Mouse (Mus musculus): ENCODE measurements around the gene Myh11. TPM values are rescaled to one million over a fixed set of nuclear protein-coding genes. Genes with fewer than 3 reads are reported as not detected.
A peak's percentile ranks its signal among the peaks of the same experiment; 100 is the strongest.

Gene Myh11
- polyA plus RNA-seq, 1 experiment from 2014 or later: 0.12 TPM

GRCm38 (mm10) chr16:14258856-14259255 lies 32.3 kb downstream of the Myh11 start:
- DNase-seq (ENCODE audit: low spot score) (no peak), ATAC-seq (replicated peaks; ENCODE audit: low FRiP score) (no peak)
- no peaks in the 10 kb centered on the region for H3K9me3 ChIP-seq (ENCODE audit: control insufficient read depth, low read length)
- no peak overlapping the region for H3K9ac ChIP-seq (ENCODE audit: low read length)
- H3K4me3 ChIP-seq (ENCODE audit: low read depth, low read length): no peak overlapping the region
- H3K4me2 ChIP-seq (ENCODE audit: low read depth, low read length, severe bottlenecking): no peak overlapping the region
- WGBS: 49% methylated on average over 2 of the region's 2 CpGs
- no peaks in the 10 kb centered on the region for H3K36me3 ChIP-seq (ENCODE audit: control insufficient read depth, insufficient read depth, low read length)
- no peaks in the 10 kb centered on the region for H3K27me3 ChIP-seq (ENCODE audit: control insufficient read depth, insufficient read depth, low read length)
- no peaks in the 10 kb centered on the region for H3K4me1 ChIP-seq (replicated peaks; ENCODE audit: control insufficient read depth, insufficient read depth, low read length)
- H3K27ac ChIP-seq (ENCODE audit: low read depth, low read length): no peak overlapping the region

- Histone ChIP-seq H3K9ac (ENCODE audit: low read length) (no peak overlapping the region), H3K27me3 (ENCODE audit: control insufficient read depth, insufficient read depth, low read length) (no peaks in the 10 kb centered on the region), H3K27ac (ENCODE audit: low read depth, low read length) (no peak overlapping the region), H3K4me1 (replicated peaks; ENCODE audit: control insufficient read depth, insufficient read depth, low read length) (no peaks in the 10 kb centered on the region), H3K4me2 (ENCODE audit: low read depth, low read length, severe bottlenecking) (no peak overlapping the region), H3K9me3 (ENCODE audit: control insufficient read depth, low read length) (no peaks in the 10 kb centered on the region), H3K4me3 (ENCODE audit: low read depth, low read length) (no peak overlapping the region), H3K36me3 (ENCODE audit: control insufficient read depth, insufficient read depth, low read length) (no peaks in the 10 kb centered on the region)
- ATAC-seq (replicated peaks; ENCODE audit: low FRiP score): no peak
- WGBS: 94% methylated on average over 3 of the region's 3 CpGs
- no peak for DNase-seq (ENCODE audit: low spot score)
Measured at GRCm38 (mm10) chr16:14253586-14253985, 37.6 kb downstream of the Myh11 start.

GRCm38 (mm10) chr16:14252877-14253276 lies 38.3 kb downstream of the Myh11 start:
- Histone ChIP-seq H3K27me3 (ENCODE audit: control insufficient read depth, insufficient read depth, low read length) (no peaks in the 10 kb centered on the region), H3K4me2 (ENCODE audit: low read depth, low read length, severe bottlenecking) (no peak overlapping the region), H3K4me1 (replicated peaks; ENCODE audit: control insufficient read depth, insufficient read depth, low read length) (no peaks in the 10 kb centered on the region), H3K36me3 (ENCODE audit: control insufficient read depth, insufficient read depth, low read length) (no peaks in the 10 kb centered on the region), H3K9ac (ENCODE audit: low read length) (no peak overlapping the region), H3K27ac (ENCODE audit: low read depth, low read length) (no peak overlapping the region), H3K4me3 (ENCODE audit: low read depth, low read length) (no peak overlapping the region), H3K9me3 (ENCODE audit: control insufficient read depth, low read length) (no peaks in the 10 kb centered on the region)
- no peak for ATAC-seq (replicated peaks; ENCODE audit: low FRiP score)
- no peak for DNase-seq (ENCODE audit: low spot score)
- 82% methylated on average over 4 of the region's 4 CpGs for WGBS

GRCm38 (mm10) chr16:14249913-14250312 lies 41.3 kb downstream of the Myh11 start:
- no peaks in the 10 kb centered on the region for H3K36me3 ChIP-seq (ENCODE audit: control insufficient read depth, insufficient read depth, low read length)
- no peak overlapping the region for H3K4me3 ChIP-seq (ENCODE audit: low read depth, low read length)
- no peak overlapping the region for H3K9ac ChIP-seq (ENCODE audit: low read length)
- no peaks in the 10 kb centered on the region for H3K27me3 ChIP-seq (ENCODE audit: control insufficient read depth, insufficient read depth, low read length)
- H3K9me3 ChIP-seq (ENCODE audit: control insufficient read depth, low read length): no peaks in the 10 kb centered on the region
- H3K27ac ChIP-seq (ENCODE audit: low read depth, low read length): no peak overlapping the region
- no peak for ATAC-seq (replicated peaks; ENCODE audit: low FRiP score)
- WGBS: 79% methylated on average over 1 of the region's 1 CpGs
- no peak overlapping the region for H3K4me2 ChIP-seq (ENCODE audit: low read depth, low read length, severe bottlenecking)
- no peaks in the 10 kb centered on the region for H3K4me1 ChIP-seq (replicated peaks; ENCODE audit: control insufficient read depth, insufficient read depth, low read length)
- DNase-seq (ENCODE audit: low spot score): no peak

- H3K27me3 ChIP-seq (ENCODE audit: control insufficient read depth, insufficient read depth, low read length): no peaks in the 10 kb centered on the region
- H3K4me1 ChIP-seq (replicated peaks; ENCODE audit: control insufficient read depth, insufficient read depth, low read length): no peaks in the 10 kb centered on the region
- no peak overlapping the region for H3K9ac ChIP-seq (ENCODE audit: low read length)
- no peak overlapping the region for H3K27ac ChIP-seq (ENCODE audit: low read depth, low read length)
- H3K9me3 ChIP-seq (ENCODE audit: control insufficient read depth, low read length): no peaks in the 10 kb centered on the region
- DNase-seq (ENCODE audit: low spot score) (no peak), ATAC-seq (replicated peaks; ENCODE audit: low FRiP score) (no peak)
- H3K36me3 ChIP-seq (ENCODE audit: control insufficient read depth, insufficient read depth, low read length): no peaks in the 10 kb centered on the region
- no peak overlapping the region for H3K4me2 ChIP-seq (ENCODE audit: low read depth, low read length, severe bottlenecking)
- 25% methylated on average over 2 of the region's 2 CpGs for WGBS
- H3K4me3 ChIP-seq (ENCODE audit: low read depth, low read length): no peak overlapping the region
Measured at GRCm38 (mm10) chr16:14242553-14242952, 48.6 kb downstream of the Myh11 start.

GRCm38 (mm10) chr16:14242059-14242458 lies 49.1 kb downstream of the Myh11 start:
- ATAC-seq (replicated peaks; ENCODE audit: low FRiP score) (no peak), DNase-seq (ENCODE audit: low spot score) (no peak)
- 90% methylated on average over 3 of the region's 3 CpGs for WGBS
- H3K9me3 ChIP-seq (ENCODE audit: control insufficient read depth, low read length): no peaks in the 10 kb centered on the region
- H3K4me1 ChIP-seq (replicated peaks; ENCODE audit: control insufficient read depth, insufficient read depth, low read length): no peaks in the 10 kb centered on the region
- no peak overlapping the region for H3K4me2 ChIP-seq (ENCODE audit: low read depth, low read length, severe bottlenecking)
- H3K9ac ChIP-seq (ENCODE audit: low read length): no peak overlapping the region
- no peaks in the 10 kb centered on the region for H3K36me3 ChIP-seq (ENCODE audit: control insufficient read depth, insufficient read depth, low read length)
- H3K27ac ChIP-seq (ENCODE audit: low read depth, low read length): no peak overlapping the region
- no peak overlapping the region for H3K4me3 ChIP-seq (ENCODE audit: low read depth, low read length)
- no peaks in the 10 kb centered on the region for H3K27me3 ChIP-seq (ENCODE audit: control insufficient read depth, insufficient read depth, low read length)

GRCm38 (mm10) chr16:14237100-14237723 lies 54.0 kb downstream of the Myh11 start:
- 28% methylated on average over 6 of the region's 6 CpGs for WGBS

GRCm38 (mm10) chr16:14215156-14215555 lies 76.0 kb downstream of the Myh11 start:
- H3K27ac ChIP-seq (ENCODE audit: low read depth, low read length): no peak overlapping the region
- ATAC-seq (replicated peaks; ENCODE audit: low FRiP score) (no peak), DNase-seq (ENCODE audit: low spot score) (no peak)
- no peaks in the 10 kb centered on the region for H3K9me3 ChIP-seq (ENCODE audit: control insufficient read depth, low read length)
- H3K36me3 ChIP-seq (ENCODE audit: control insufficient read depth, insufficient read depth, low read length): no peaks in the 10 kb centered on the region
- H3K9ac ChIP-seq (ENCODE audit: low read length): no peak overlapping the region
- H3K4me2 ChIP-seq (ENCODE audit: low read depth, low read length, severe bottlenecking): no peak overlapping the region
- no peak overlapping the region for H3K4me3 ChIP-seq (ENCODE audit: low read depth, low read length)
- WGBS: 90% methylated on average over 3 of the region's 3 CpGs
- no peaks in the 10 kb centered on the region for H3K4me1 ChIP-seq (replicated peaks; ENCODE audit: control insufficient read depth, insufficient read depth, low read length)
- no peaks in the 10 kb centered on the region for H3K27me3 ChIP-seq (ENCODE audit: control insufficient read depth, insufficient read depth, low read length)

More at GRCm38 (mm10) chr16:14237100-14237723, 54.0 kb downstream of the Myh11 start:
- Histone ChIP-seq H3K9me3 (ENCODE audit: control insufficient read depth, low read length) (no peaks in the 10 kb centered on the region), H3K36me3 (ENCODE audit: control insufficient read depth, insufficient read depth, low read length) (no peaks in the 10 kb centered on the region), H3K4me1 (replicated peaks; ENCODE audit: control insufficient read depth, insufficient read depth, low read length) (no peaks in the 10 kb centered on the region), H3K27me3 (ENCODE audit: control insufficient read depth, insufficient read depth, low read length) (no peaks in the 10 kb centered on the region), H3K27ac (ENCODE audit: low read depth, low read length) (no peak overlapping the region), H3K4me2 (ENCODE audit: low read depth, low read length, severe bottlenecking) (no peak overlapping the region), H3K4me3 (ENCODE audit: low read depth, low read length) (no peak overlapping the region), H3K9ac (ENCODE audit: low read length) (no peak overlapping the region)
- ATAC-seq (replicated peaks; ENCODE audit: low FRiP score) (peak; percentile 53; the same call in 1 of the 2 replicates), DNase-seq (ENCODE audit: low spot score) (peak; percentile 85)

- 71% methylated on average over 4 of the region's 4 CpGs for WGBS
- no peak for DNase-seq (ENCODE audit: low spot score)
- no peaks in the 10 kb centered on the region for H3K36me3 ChIP-seq (ENCODE audit: control insufficient read depth, insufficient read depth, low read length)
Measured at GRCm38 (mm10) chr16:14198798-14199197, 92.4 kb downstream of the Myh11 start.

More at GRCm38 (mm10) chr16:14198798-14199197, 92.4 kb downstream of the Myh11 start:
- no peaks in the 10 kb centered on the region for H3K4me1 ChIP-seq (replicated peaks; ENCODE audit: control insufficient read depth, insufficient read depth, low read length)
- no peak overlapping the region for H3K27ac ChIP-seq (ENCODE audit: low read depth, low read length)
- H3K27me3 ChIP-seq (ENCODE audit: control insufficient read depth, insufficient read depth, low read length): no peaks in the 10 kb centered on the region
- ATAC-seq (replicated peaks; ENCODE audit: low FRiP score): no peak
- no peaks in the 10 kb centered on the region for H3K9me3 ChIP-seq (ENCODE audit: control insufficient read depth, low read length)
- H3K4me2 ChIP-seq (ENCODE audit: low read depth, low read length, severe bottlenecking): no peak overlapping the region
- H3K4me3 ChIP-seq (ENCODE audit: low read depth, low read length): no peak overlapping the region
- H3K9ac ChIP-seq (ENCODE audit: low read length): no peak overlapping the region
